Mouse (Mus musculus) embryo, embryonic 9.5 days (tissue): ENCODE measurements at regions not wholly inside any gene's neighbourhood (a gene's known extent, or its start where the extent isn't known, plus 50 kb on each side); places are given as distances from the start of the nearest gene placed in this dataset.
A peak's percentile ranks its signal among the peaks of the same experiment; 100 is the strongest.

Experiments used
- DNase-seq: peaks from one replicate; pipeline ENCODE4 v3.0.0-alpha.2; 2017; ENCODE audit errors: extremely low spot score

GRCm38 (mm10) chr14:105572036-105572891 lies 313.9 kb downstream of the Ndfip2 start:
- DNase-seq: peak; percentile 28

GRCm38 (mm10) chr14:105570156-105570555 lies 311.8 kb downstream of the Ndfip2 start:
- no peak for DNase-seq

GRCm38 (mm10) chr14:105565827-105566226 lies 307.5 kb downstream of the Ndfip2 start:
- DNase-seq: no peak

- no peak for DNase-seq
These were observed 304.5 kb downstream of the Ndfip2 start for GRCm38 (mm10) chr14:105562843-105563242.

- DNase-seq: no peak
These were observed 298.4 kb downstream of the Ndfip2 start for GRCm38 (mm10) chr14:105556813-105557212.

- DNase-seq: no peak
These were observed 285.7 kb downstream of the Ndfip2 start for GRCm38 (mm10) chr14:105544066-105544465.

- DNase-seq: peak; percentile 59
These were observed 284.2 kb downstream of the Ndfip2 start for GRCm38 (mm10) chr14:105542486-105543145.

GRCm38 (mm10) chr14:105542090-105542485 lies 283.7 kb downstream of the Ndfip2 start:
- DNase-seq: no peak

- DNase-seq: no peak
These were observed 273.9 kb downstream of the Ndfip2 start for GRCm38 (mm10) chr14:105532168-105532745.

GRCm38 (mm10) chr14:105528107-105528506 lies 269.7 kb downstream of the Ndfip2 start:
- no peak for DNase-seq

- DNase-seq: no peak
These were observed 265.5 kb downstream of the Ndfip2 start for GRCm38 (mm10) chr14:105523849-105524248.

GRCm38 (mm10) chr14:105522279-105522678 lies 263.9 kb downstream of the Ndfip2 start:
- no peak for DNase-seq

GRCm38 (mm10) chr14:105518706-105519105 lies 260.3 kb downstream of the Ndfip2 start:
- DNase-seq: no peak

GRCm38 (mm10) chr14:105514413-105514812 lies 256.0 kb downstream of the Ndfip2 start:
- DNase-seq: no peak

- DNase-seq: no peak
These were observed 254.7 kb downstream of the Ndfip2 start for GRCm38 (mm10) chr14:105512914-105513677.

- no peak for DNase-seq
These were observed 253.5 kb downstream of the Ndfip2 start for GRCm38 (mm10) chr14:105511826-105512225.

GRCm38 (mm10) chr14:105511135-105511534 lies 252.8 kb downstream of the Ndfip2 start:
- no peak for DNase-seq

- DNase-seq: no peak
These were observed 246.9 kb downstream of the Ndfip2 start for GRCm38 (mm10) chr14:105505261-105505660.

- no peak for DNase-seq
These were observed 246.0 kb downstream of the Ndfip2 start for GRCm38 (mm10) chr14:105504376-105504775.

GRCm38 (mm10) chr14:105503806-105504205 lies 245.4 kb downstream of the Ndfip2 start:
- DNase-seq: no peak

- DNase-seq: peak; percentile 52
These were observed 244.2 kb downstream of the Ndfip2 start for GRCm38 (mm10) chr14:105502633-105502975.
